Mouse (Mus musculus): ENCODE data around the gene Ipo11. TPM values are rescaled to one million over a fixed set of nuclear protein-coding genes. Genes with fewer than 3 reads are reported as not detected.

Ipo11 gene
- polyA plus RNA-seq, 1 experiment = 19.2 TPM

- no peak overlapping the region for H3K27ac ChIP-seq (replicated peaks; ENCODE audit: low read depth, low read length)
- H3K4me1 ChIP-seq (ENCODE audit: control insufficient read depth, insufficient read depth, insufficient read length, low read length) = no peaks in the 10 kb centered on the region
- no peak overlapping the region for H3K4me3 ChIP-seq (ENCODE audit: insufficient read depth, low read depth, low read length)
These were observed 80.2 kb downstream of the Ipo11 start for GRCm38 (mm10) chr13:106856556-106856955.

- H3K4me1 ChIP-seq (ENCODE audit: control insufficient read depth, insufficient read depth, insufficient read length, low read length) = no peaks in the 10 kb centered on the region
- no peak overlapping the region for H3K27ac ChIP-seq (replicated peaks; ENCODE audit: low read depth, low read length)
- H3K4me3 ChIP-seq (ENCODE audit: insufficient read depth, low read depth, low read length) = no peak overlapping the region
These were observed 89.2 kb downstream of the Ipo11 start for GRCm38 (mm10) chr13:106847534-106847933.

- no peak overlapping the region for H3K4me3 ChIP-seq (ENCODE audit: insufficient read depth, low read depth, low read length)
- H3K27ac ChIP-seq (replicated peaks; ENCODE audit: low read depth, low read length) = no peak overlapping the region
These were observed 91.8 kb downstream of the Ipo11 start for GRCm38 (mm10) chr13:106844928-106845327.

GRCm38 (mm10) chr13:106842542-106842941, 94.2 kb downstream of the Ipo11 start:
- Histone ChIP-seq H3K27ac (replicated peaks; ENCODE audit: low read depth, low read length) (no peak overlapping the region), H3K4me1 (ENCODE audit: control insufficient read depth, insufficient read depth, insufficient read length, low read length) (no peaks in the 10 kb centered on the region), H3K4me3 (ENCODE audit: insufficient read depth, low read depth, low read length) (no peak overlapping the region)

More at GRCm38 (mm10) chr13:106844928-106845327, 91.8 kb downstream of the Ipo11 start:
- no peaks in the 10 kb centered on the region for H3K4me1 ChIP-seq (ENCODE audit: control insufficient read depth, insufficient read depth, insufficient read length, low read length)

GRCm38 (mm10) chr13:106838778-106839177, 98.0 kb downstream of the Ipo11 start:
- no peaks in the 10 kb centered on the region for H3K4me1 ChIP-seq (ENCODE audit: control insufficient read depth, insufficient read depth, insufficient read length, low read length)
- H3K4me3 ChIP-seq (ENCODE audit: insufficient read depth, low read depth, low read length) = no peak overlapping the region
- no peak overlapping the region for H3K27ac ChIP-seq (replicated peaks; ENCODE audit: low read depth, low read length)

GRCm38 (mm10) chr13:106836527-106836879, 100.3 kb downstream of the Ipo11 start:
- Histone ChIP-seq H3K4me1 (ENCODE audit: control insufficient read depth, insufficient read depth, insufficient read length, low read length) (no peaks in the 10 kb centered on the region), H3K4me3 (ENCODE audit: insufficient read depth, low read depth, low read length) (peak overlapping the region; percentile 51), H3K27ac (replicated peaks; ENCODE audit: low read depth, low read length) (peak overlapping the region; percentile 80)

- H3K27ac ChIP-seq (replicated peaks; ENCODE audit: low read depth, low read length) = 0 out of 2 replicates have a peak overlapping the region, but pooled peaks have one; percentile 28
- peak overlapping the region; percentile 42 for H3K4me3 ChIP-seq (ENCODE audit: insufficient read depth, low read depth, low read length)
- H3K4me1 ChIP-seq (ENCODE audit: control insufficient read depth, insufficient read depth, insufficient read length, low read length) = no peaks in the 10 kb centered on the region
These were observed 100.8 kb downstream of the Ipo11 start for GRCm38 (mm10) chr13:106835844-106836526.

GRCm38 (mm10) chr13:106830029-106830428, 106.7 kb downstream of the Ipo11 start:
- Histone ChIP-seq H3K27ac (replicated peaks; ENCODE audit: low read depth, low read length) (no peak overlapping the region), H3K4me3 (ENCODE audit: insufficient read depth, low read depth, low read length) (no peak overlapping the region)

GRCm38 (mm10) chr13:106829327-106829997, 107.3 kb downstream of the Ipo11 start:
- no peak overlapping the region for H3K4me3 ChIP-seq (ENCODE audit: insufficient read depth, low read depth, low read length)
- no peaks in the 10 kb centered on the region for H3K4me1 ChIP-seq (ENCODE audit: control insufficient read depth, insufficient read depth, insufficient read length, low read length)
- H3K27ac ChIP-seq (replicated peaks; ENCODE audit: low read depth, low read length) = no peak overlapping the region

More at GRCm38 (mm10) chr13:106830029-106830428, 106.7 kb downstream of the Ipo11 start:
- no peaks in the 10 kb centered on the region for H3K4me1 ChIP-seq (ENCODE audit: control insufficient read depth, insufficient read depth, insufficient read length, low read length)

- Histone ChIP-seq H3K27ac (replicated peaks; ENCODE audit: low read depth, low read length) (no peak overlapping the region), H3K4me1 (ENCODE audit: control insufficient read depth, insufficient read depth, insufficient read length, low read length) (no peaks in the 10 kb centered on the region), H3K4me3 (ENCODE audit: insufficient read depth, low read depth, low read length) (no peak overlapping the region)
These were observed 111.1 kb downstream of the Ipo11 start for GRCm38 (mm10) chr13:106825618-106826017.

- no peaks in the 10 kb centered on the region for H3K4me1 ChIP-seq (ENCODE audit: control insufficient read depth, insufficient read depth, insufficient read length, low read length)
- no peak overlapping the region for H3K4me3 ChIP-seq (ENCODE audit: insufficient read depth, low read depth, low read length)
- no peak overlapping the region for H3K27ac ChIP-seq (replicated peaks; ENCODE audit: low read depth, low read length)
These were observed 112.9 kb downstream of the Ipo11 start for GRCm38 (mm10) chr13:106823875-106824191.

GRCm38 (mm10) chr13:106823121-106823874, 113.5 kb downstream of the Ipo11 start:
- Histone ChIP-seq H3K4me1 (ENCODE audit: control insufficient read depth, insufficient read depth, insufficient read length, low read length) (no peaks in the 10 kb centered on the region), H3K4me3 (ENCODE audit: insufficient read depth, low read depth, low read length) (no peak overlapping the region), H3K27ac (replicated peaks; ENCODE audit: low read depth, low read length) (no peak overlapping the region)

GRCm38 (mm10) chr13:106820149-106820548, 116.6 kb downstream of the Ipo11 start:
- H3K4me3 ChIP-seq (ENCODE audit: insufficient read depth, low read depth, low read length) = no peak overlapping the region
- H3K27ac ChIP-seq (replicated peaks; ENCODE audit: low read depth, low read length) = no peak overlapping the region
- peaks cover 7% of the 10 kb centered on the region; the same call in 1 of the 2 replicates for H3K4me1 ChIP-seq (ENCODE audit: control insufficient read depth, insufficient read depth, insufficient read length, low read length)

- Histone ChIP-seq H3K4me3 (ENCODE audit: insufficient read depth, low read depth, low read length) (no peak overlapping the region), H3K27ac (replicated peaks; ENCODE audit: low read depth, low read length) (no peak overlapping the region), H3K4me1 (ENCODE audit: control insufficient read depth, insufficient read depth, insufficient read length, low read length) (peaks cover 7% of the 10 kb centered on the region; the same call in 1 of the 2 replicates)
These were observed 117.0 kb downstream of the Ipo11 start for GRCm38 (mm10) chr13:106819749-106820148.

- Histone ChIP-seq H3K27ac (replicated peaks; ENCODE audit: low read depth, low read length) (no peak overlapping the region), H3K4me3 (ENCODE audit: insufficient read depth, low read depth, low read length) (no peak overlapping the region), H3K4me1 (ENCODE audit: control insufficient read depth, insufficient read depth, insufficient read length, low read length) (peaks cover 7% of the 10 kb centered on the region; the same call in 1 of the 2 replicates)
These were observed 119.7 kb downstream of the Ipo11 start for GRCm38 (mm10) chr13:106817066-106817465.

Data from brown adipose tissue, adult 24 weeks (tissue).